Mouse (Mus musculus) cerebellum, adult 9-10 months (tissue): ENCODE results near the gene Srbd1.

Source experiments
- DNase-seq: peaks from one replicate; pipeline ENCODE4 v3.0.0; 2022

The Srbd1 gene

GRCm38 (mm10) chr17:85975077-85975476, 169.9 kb downstream of the Srbd1 start:
- no peak for DNase-seq

- no peak for DNase-seq
Observed at GRCm38 (mm10) chr17:85974591-85974990, 170.4 kb downstream of the Srbd1 start.

GRCm38 (mm10) chr17:85971120-85971519, 173.9 kb downstream of the Srbd1 start:
- no peak for DNase-seq

GRCm38 (mm10) chr17:85961653-85962052, 183.3 kb downstream of the Srbd1 start:
- no peak for DNase-seq

- no peak for DNase-seq
Observed at GRCm38 (mm10) chr17:85951771-85952170, 193.2 kb downstream of the Srbd1 start.

- DNase-seq: no peak
Observed at GRCm38 (mm10) chr17:85949919-85950505, 195.0 kb downstream of the Srbd1 start.

GRCm38 (mm10) chr17:85948911-85949909, 195.8 kb downstream of the Srbd1 start:
- no peak for DNase-seq

- DNase-seq: no peak
Observed at GRCm38 (mm10) chr17:85944726-85945125, 200.2 kb downstream of the Srbd1 start.

- DNase-seq: no peak
Observed at GRCm38 (mm10) chr17:85943994-85944640, 200.9 kb downstream of the Srbd1 start.

- DNase-seq: no peak
Observed at GRCm38 (mm10) chr17:85943551-85943981, 201.4 kb downstream of the Srbd1 start.

GRCm38 (mm10) chr17:85943071-85943470, 201.9 kb downstream of the Srbd1 start:
- no peak for DNase-seq

- DNase-seq: no peak
Observed at GRCm38 (mm10) chr17:85942123-85942522, 202.9 kb downstream of the Srbd1 start.

- no peak for DNase-seq
Observed at GRCm38 (mm10) chr17:85941141-85941738, 203.7 kb downstream of the Srbd1 start.

- DNase-seq: no peak
Observed at GRCm38 (mm10) chr17:85937131-85937530, 207.8 kb downstream of the Srbd1 start.

GRCm38 (mm10) chr17:85935268-85935667, 209.7 kb downstream of the Srbd1 start:
- no peak for DNase-seq
